ENCODE assay signal across 8 mouse cellular contexts in genomic region chr11:86874666-86875295, GRCm38 (mm10).
DNase-seq lines count a peak whose midpoint lies in the region; ATAC-seq and TF ChIP-seq lines count a peak whose summit lies in the region.

No protein-coding gene starts in this region.

- no peaks in the 10 kb centered on the region for H3K9me3 ChIP-seq in intestine, embryonic 14.5 days (ENCODE audit: control insufficient read depth, low read length)

- no peak overlapping the region for H3K4me2 ChIP-seq in intestine, embryonic 14.5 days (ENCODE audit: low read length)

- peak overlapping the region; percentile 21; the same call in 1 of the 2 replicates for H3K27ac ChIP-seq in layer of hippocampus, adult 2 months
- H3K27ac ChIP-seq in intestine, embryonic 14.5 days (ENCODE audit: low read depth) = no peak overlapping the region

- no peaks in the 10 kb centered on the region for H3K36me3 ChIP-seq in intestine, embryonic 14.5 days (ENCODE audit: control insufficient read depth, insufficient read depth, low read length)

- DNase-seq in layer of hippocampus, adult 2 months (ENCODE audit: low spot score in 2 of 2) = no peak
- DNase-seq in layer of hippocampus, postnatal 36 days = no peak
- peak; percentile 76 for DNase-seq in WW6 (ENCODE audit: low read depth, low spot score)
- no peak for DNase-seq in intestine, embryonic 14.5 days (ENCODE audit: low spot score)
- DNase-seq in lung, postnatal 36 days = peak; percentile 52
- DNase-seq in adrenal gland, postnatal 4 days (ENCODE audit: low spot score in 2 of 2) = no peak
- DNase-seq in gastrocnemius, postnatal 14 days = no peak
- DNase-seq in ovary, postnatal 10 days (ENCODE audit: low spot score) = no peak

- TF ChIP-seq CTCF in layer of hippocampus, adult 2 months (conservative IDR thresholded peaks at IDR 0.05) = peak; percentile 62

- H3K27me3 ChIP-seq in intestine, embryonic 14.5 days (replicated peaks; ENCODE audit: control insufficient read depth, insufficient read depth, low read length) = no peaks in the 10 kb centered on the region

- 56% methylated on average over 12 of the region's 12 CpGs for WGBS in intestine, embryonic 14.5 days

- H3K4me3 ChIP-seq in layer of hippocampus, adult 2 months = no peak overlapping the region
- H3K4me3 ChIP-seq in intestine, embryonic 14.5 days (ENCODE audit: low read depth, low read length) = no peak overlapping the region

- ATAC-seq in intestine, embryonic 14.5 days (replicated peaks; ENCODE audit: low FRiP score, low TSS enrichment, low read depth) = peak; percentile 71; the same call in 1 of the 2 replicates

- H3K9ac ChIP-seq in intestine, embryonic 14.5 days (ENCODE audit: low read length) = no peak overlapping the region

- no peaks in the 10 kb centered on the region; the same call in 1 of the 2 replicates for H3K4me1 ChIP-seq in intestine, embryonic 14.5 days (replicated peaks; ENCODE audit: control insufficient read depth, insufficient read depth, low read length)

- intact Hi-C loops in gastrocnemius, postnatal 14 days (cut with DNase I; ENCODE audit: low total_unique reads) = no loop called here

Comparison
In these comparisons a context has a peak if more than half of its experiments do, and no peak if none do; other contexts are left out.
1. DNase-seq: peak in WW6 (single experiment) and lung, postnatal 36 days (single experiment); none in layer of hippocampus, adult 2 months (0 of 2), layer of hippocampus, postnatal 36 days (0 of 2), intestine, embryonic 14.5 days (single experiment), adrenal gland, postnatal 4 days (0 of 2), gastrocnemius, postnatal 14 days (single experiment) and ovary, postnatal 10 days (single experiment).